Mouse (Mus musculus) CD4-positive, CD25-positive, alpha-beta regulatory T cell, adult 2 months (primary cell): Measurements from ENCODE around the gene Tbc1d1.
"Not testable (repeated sequence)": the region's sequence is repeated elsewhere in the genome, so short reads cannot be mapped to it uniquely, and the experiment has no call there.

Experiments used
- DNase-seq: peaks from one replicate; pipeline ENCODE4 v3.0.0-alpha.2; 2012; ENCODE audit warnings: low read depth, low spot score

The Tbc1d1 gene

GRCm38 (mm10) chr5:64348166-64348565 lies 192.1 kb downstream of the Tbc1d1 start:
- DNase-seq = no peak

- DNase-seq = no peak
These were observed 192.7 kb downstream of the Tbc1d1 start for GRCm38 (mm10) chr5:64348780-64349179.

- DNase-seq = no peak
These were observed 195.9 kb downstream of the Tbc1d1 start for GRCm38 (mm10) chr5:64351968-64352367.

GRCm38 (mm10) chr5:64358639-64359584 lies 202.8 kb downstream of the Tbc1d1 start:
- no peak for DNase-seq

DNA sequence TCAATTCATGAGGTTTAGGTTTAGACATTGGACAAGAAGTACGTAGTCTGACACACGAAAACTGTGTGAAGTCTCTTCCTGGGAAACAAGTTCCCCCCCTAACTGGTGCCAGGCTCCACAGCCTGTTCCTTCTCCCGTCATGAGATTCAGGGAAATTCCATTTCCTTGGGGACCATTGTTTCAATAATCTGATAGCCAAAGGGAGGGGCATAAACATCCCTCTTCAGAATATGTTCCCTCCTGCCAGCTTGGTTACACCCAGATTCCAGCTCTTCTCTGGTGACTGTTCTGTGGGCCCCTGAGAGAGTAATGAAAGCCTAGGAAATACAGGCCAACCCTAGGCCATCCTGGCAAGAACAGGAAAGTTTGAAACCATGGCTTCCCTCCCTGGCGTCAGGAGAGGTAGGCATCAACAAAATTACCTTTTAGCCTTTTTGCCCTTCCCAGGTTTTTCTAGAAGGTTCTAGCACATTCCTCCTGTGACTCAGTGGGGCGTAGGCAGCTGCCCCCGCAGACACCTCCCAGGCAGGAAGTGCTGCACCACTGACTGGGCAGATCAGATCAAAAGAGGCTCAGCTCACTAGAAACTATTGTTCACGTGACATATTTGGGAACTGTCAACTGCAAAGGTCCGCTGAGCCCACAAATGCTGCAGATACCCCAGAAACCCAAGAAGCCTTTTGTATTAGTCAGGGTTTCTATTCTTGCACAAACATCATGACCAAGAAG lies 204.2 kb downstream of the Tbc1d1 start:
- DNase-seq = peak; percentile 77

DNA sequence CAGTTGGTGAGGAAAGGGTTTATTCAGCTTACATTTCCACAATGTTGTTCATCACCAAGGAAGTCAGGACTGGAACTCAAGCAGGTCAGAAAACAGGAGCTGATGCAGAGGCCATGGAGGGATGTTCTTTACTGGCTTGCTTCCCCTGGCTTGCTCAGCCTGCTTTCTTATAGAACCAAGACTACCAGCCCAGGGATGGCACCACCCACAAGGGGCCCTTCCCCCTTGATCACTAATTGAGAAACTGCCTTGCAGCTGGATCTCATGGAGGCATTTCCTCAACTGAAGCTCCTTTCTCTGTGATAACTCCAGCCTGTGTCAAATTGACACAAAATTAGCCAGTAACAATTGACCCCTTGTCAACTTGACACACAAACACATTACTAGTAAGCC lies 204.8 kb downstream of the Tbc1d1 start:
- not testable (repeated sequence) for DNase-seq

- DNase-seq = no peak
These were observed 207.8 kb downstream of the Tbc1d1 start for GRCm38 (mm10) chr5:64363859-64364406.

DNA sequence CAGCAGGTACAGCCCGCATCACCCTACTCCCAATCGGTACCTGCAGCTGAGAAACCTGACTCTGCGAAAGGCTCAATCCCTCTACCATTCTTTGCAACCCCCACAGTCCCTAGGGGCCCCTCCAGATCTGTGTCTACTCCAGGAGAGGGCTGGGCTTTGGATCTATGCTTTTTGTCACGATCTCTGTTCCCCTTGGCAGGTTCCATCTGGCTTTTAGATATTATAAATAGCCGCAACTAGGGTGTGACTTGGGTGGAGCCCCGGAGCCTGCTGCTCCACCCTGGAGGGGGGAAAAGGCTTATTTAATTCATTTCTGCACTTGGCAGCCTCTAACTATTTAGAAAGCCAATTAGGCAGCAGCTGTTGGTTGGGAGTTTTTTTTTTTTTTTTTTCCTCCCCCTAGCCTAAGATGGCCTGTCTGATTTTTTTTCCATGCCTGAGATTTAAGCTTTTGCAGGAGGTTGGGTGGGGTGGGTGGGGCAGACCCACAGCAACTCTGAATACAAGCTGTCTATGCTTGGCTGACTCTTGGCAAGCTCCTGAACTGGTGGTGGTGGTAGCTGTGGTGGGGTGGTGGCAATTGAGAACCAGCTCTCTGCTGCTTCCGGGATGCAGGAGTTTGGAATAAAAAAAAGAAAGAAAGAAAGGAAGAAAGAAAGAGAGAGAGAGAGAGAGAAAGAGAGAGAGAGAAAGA lies 208.5 kb downstream of the Tbc1d1 start:
- DNase-seq = no peak

DNA sequence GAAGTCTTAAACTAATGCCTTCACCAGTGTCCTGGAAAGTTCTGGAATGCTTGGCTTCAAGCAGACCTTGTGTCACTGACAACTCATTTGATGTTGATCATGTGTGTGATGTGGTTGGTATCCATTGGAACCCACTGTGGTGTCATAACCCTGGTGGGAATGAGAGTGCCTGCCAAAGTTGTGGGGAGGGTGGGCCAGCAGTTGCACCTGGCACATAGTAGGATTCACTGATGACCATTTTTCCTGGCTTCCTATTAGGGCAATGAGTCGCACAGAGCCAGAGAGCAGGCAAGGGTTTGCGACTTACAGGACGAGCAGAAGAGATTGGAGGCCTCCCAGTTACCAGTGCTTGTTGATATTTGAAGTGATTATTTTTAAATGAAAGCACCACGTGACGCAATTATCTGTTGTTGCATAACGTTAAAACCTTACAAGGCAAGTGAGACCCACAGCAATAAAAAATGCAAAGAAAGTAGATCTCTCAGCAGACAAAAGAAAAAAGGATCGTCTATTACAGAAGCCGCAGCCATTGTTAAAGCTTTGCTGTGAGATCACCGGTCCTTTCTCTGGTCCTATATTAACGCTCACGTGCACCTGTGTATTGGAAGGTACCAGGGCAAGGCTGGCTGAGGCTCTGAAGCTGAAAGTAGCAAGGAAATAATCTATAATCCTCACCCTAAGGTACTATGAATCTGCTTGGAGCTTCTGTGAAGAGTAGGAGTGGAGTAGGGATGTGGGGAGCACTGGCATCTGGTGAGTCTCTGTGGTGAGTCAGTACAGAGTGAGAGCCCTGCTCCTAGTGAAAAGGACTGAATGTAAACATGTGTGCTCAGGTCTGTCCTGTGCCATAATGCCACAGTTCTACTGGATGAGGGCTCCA lies 209.3 kb downstream of the Tbc1d1 start:
- DNase-seq = no peak

DNA sequence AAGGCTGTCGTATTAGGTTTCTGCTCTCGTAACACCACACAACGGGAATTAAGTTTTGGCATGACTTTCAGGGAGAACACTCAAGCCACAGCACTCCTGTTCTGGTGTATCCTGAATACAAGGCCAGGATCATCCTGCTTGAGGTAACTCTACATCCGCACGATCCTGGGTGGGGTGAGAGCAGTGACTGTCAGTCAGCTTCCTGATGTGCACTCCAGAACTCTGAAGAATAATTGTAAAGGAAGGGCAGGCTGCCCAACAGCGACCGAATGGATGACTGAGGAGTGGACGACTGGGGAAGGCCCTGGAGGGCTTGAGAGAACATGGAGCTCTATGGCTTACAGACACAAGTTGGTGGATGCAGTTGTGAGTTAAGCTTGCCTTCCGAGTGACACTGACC lies 210.0 kb downstream of the Tbc1d1 start:
- no peak for DNase-seq

DNA sequence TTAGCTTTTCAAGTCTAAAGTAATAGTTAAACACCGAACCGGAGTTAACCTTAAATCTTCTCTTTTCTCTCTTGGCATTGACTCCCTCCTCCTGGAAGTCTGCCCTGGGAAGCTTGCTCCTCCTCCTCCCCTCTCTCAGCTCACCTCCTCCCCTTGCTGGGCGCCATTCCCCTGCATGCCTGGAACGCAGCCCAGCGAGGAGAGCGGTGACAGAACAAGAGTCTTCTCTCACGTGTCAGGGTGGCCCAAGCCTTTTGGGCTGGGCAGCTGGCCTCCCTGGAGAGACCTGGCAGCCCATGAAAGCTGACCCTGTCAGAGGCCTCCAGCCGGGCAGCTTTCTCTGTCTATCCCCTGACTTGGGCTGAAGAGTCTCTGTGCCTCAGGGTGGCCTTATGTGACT lies 211.3 kb downstream of the Tbc1d1 start:
- no peak for DNase-seq

DNA sequence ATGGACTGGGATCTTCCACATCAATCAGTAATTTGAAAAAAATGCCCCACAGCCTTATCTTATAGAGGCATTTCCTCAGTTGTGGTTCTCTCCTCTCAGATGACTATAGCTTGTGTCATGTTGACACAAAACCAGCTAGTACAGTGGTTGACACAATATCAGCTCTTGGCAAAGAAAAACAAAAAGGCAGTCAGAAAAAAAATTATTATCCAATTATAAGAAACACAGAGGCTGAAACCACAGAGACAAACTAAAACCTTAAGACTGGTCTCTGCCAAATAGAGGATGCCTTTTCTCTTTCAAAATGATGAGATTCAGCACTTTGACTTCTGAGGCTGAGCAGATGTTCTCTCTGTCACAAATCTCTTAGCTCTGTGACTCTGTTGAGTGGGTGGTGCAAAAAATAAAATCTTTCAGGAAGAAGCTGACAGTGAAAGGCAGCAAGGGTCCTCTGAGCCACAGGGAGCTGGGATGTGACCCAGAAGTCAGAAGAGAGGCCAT lies 215.3 kb downstream of the Tbc1d1 start:
- DNase-seq = no peak

GRCm38 (mm10) chr5:64372292-64372961 lies 216.3 kb downstream of the Tbc1d1 start:
- no peak for DNase-seq

DNA sequence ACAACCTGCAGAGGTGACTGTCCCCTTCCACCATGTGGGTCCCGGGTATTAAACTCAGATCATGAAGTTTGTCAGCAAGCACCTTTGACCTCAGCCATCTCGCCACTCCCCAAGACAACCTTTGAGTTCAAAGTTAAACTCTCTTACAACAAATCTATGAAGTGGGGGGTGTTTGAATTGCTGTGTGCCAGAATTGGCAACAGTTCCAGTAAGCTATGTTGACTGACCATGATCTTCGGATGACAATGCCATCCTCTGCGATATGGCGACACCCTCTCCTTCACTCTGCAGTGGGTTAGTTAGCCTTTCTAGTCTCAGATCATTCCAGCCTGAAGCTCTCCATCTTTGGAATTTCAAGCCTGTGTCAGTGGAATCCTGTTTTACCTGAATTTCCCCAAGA lies 217.6 kb downstream of the Tbc1d1 start:
- no peak for DNase-seq

- DNase-seq = no peak
These were observed 219.7 kb downstream of the Tbc1d1 start for GRCm38 (mm10) chr5:64375851-64376250.

DNA sequence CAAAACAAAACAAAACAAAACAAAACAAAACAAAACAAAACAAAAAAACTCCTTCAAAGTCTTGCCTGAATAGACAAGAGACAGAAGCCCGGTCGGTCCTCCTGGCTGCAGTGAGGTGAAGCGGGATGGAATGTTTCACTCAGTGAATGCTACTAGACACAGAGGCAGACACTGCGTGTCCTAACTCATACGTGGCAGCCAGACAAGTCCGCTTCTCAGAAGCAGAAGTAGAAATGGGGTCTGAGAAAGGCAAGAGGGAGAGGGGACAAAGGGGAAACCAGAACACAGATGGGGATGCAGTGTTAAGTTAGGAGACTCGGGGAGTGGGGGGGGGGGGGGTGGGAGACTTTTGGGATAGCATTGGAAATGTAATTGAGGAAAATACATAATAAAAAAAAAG lies 220.4 kb downstream of the Tbc1d1 start:
- no peak for DNase-seq

DNA sequence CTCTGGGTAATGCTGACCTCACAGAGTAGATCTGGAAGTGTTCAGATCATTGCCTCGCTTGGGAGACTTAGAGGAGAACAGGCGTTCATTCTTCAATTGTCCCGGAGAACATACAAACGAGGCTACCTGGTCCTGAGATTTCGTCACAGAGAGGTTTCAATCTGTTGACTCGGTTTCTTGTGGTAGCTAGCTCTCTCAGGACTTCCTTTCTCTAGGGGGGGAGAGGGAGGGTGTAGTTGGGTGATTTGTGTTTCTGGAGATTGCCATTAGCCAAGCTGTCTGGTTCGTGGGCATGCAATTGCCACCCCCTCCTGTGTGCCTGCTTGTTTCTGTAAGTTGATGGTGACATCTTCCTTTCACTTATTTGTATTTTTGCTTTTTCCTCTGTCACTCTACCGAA lies 221.6 kb downstream of the Tbc1d1 start:
- DNase-seq = peak; percentile 43

DNA sequence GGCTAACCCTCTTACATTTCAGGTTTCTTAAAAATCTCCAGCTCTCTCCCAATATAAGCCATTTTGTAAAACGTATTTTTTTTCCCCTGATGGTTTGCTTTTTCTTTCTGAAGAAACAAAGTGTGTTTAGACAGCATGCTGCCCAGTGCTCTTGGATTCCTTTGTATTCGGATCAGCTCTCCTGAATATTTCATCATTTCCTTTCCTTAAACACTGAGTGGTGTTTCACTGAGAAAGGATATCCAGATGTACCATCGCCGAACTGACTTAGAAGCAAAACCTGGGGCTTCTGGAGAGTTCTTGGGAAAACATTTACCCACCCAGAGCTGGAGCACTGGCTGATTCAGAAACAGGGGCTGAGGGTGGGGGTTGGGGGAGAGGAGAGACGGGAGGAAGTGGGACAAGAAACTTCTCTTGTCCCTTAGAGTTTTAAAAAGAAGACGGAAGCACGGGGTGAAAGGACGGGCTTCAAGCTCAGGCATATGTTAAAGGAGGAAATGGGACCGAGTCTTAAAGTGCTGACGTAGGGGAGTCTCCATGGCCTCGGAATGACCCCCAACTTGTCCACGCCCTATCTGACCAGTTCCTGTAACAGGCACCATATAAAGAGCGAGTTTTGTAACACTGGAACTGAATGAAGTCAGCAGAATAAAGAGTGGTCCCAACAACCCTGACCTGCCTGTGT lies 222.6 kb downstream of the Tbc1d1 start:
- DNase-seq = no peak

DNA sequence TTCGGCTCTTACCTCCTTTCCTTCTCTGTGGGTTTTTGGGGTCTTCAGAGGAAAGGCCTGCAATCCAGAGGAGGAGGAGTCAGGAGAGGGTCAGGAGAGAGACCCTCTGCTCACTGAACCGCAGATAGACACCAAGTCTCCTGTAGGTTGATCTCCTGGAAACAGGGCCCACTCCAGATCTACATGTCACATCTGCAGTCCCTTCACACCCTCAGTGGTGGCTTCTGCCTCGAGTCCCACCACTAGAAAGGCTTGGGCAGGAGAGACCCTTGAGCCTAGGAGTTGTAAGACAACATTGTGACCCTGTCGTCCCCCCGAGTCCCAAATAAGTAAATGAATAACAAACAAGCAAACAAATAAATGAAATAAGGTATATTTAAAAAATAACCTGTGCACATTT lies 223.7 kb downstream of the Tbc1d1 start:
- DNase-seq = no peak
